Mouse (Mus musculus): ENCODE measurements around the gene Fto.

Fto gene

GRCm38 (mm10) chr8:91324916-91325315 is 11.6 kb downstream of the Fto start:
- DNase-seq = no peak

- no peak for DNase-seq
Measured at GRCm38 (mm10) chr8:91326018-91326417, 12.7 kb downstream of the Fto start.

- DNase-seq = no peak
Measured at GRCm38 (mm10) chr8:91326946-91327345, 13.6 kb downstream of the Fto start.

- DNase-seq = no peak
Measured at GRCm38 (mm10) chr8:91327471-91328205, 14.3 kb downstream of the Fto start.

- DNase-seq = no peak
Measured at GRCm38 (mm10) chr8:91329056-91329455, 15.7 kb downstream of the Fto start.

GRCm38 (mm10) chr8:91329461-91329850 is 16.1 kb downstream of the Fto start:
- no peak for DNase-seq

- no peak for DNase-seq
Measured at GRCm38 (mm10) chr8:91338389-91339154, 25.2 kb downstream of the Fto start.

- DNase-seq = no peak
Measured at GRCm38 (mm10) chr8:91339651-91340050, 26.3 kb downstream of the Fto start.

GRCm38 (mm10) chr8:91340746-91341145 is 27.4 kb downstream of the Fto start:
- no peak for DNase-seq

- DNase-seq = no peak
Measured at GRCm38 (mm10) chr8:91342196-91342595, 28.9 kb downstream of the Fto start.

- no peak for DNase-seq
Measured at GRCm38 (mm10) chr8:91342798-91343197, 29.5 kb downstream of the Fto start.

- DNase-seq = no peak
Measured at GRCm38 (mm10) chr8:91344659-91345058, 31.3 kb downstream of the Fto start.

- DNase-seq = no peak
Measured at GRCm38 (mm10) chr8:91347146-91347545, 33.8 kb downstream of the Fto start.

GRCm38 (mm10) chr8:91347595-91347994 is 34.3 kb downstream of the Fto start:
- no peak for DNase-seq

GRCm38 (mm10) chr8:91349816-91350215 is 36.5 kb downstream of the Fto start:
- DNase-seq = no peak

- DNase-seq = no peak
Measured at GRCm38 (mm10) chr8:91350628-91351027, 37.3 kb downstream of the Fto start.

GRCm38 (mm10) chr8:91352598-91352997 is 39.3 kb downstream of the Fto start:
- no peak for DNase-seq

GRCm38 (mm10) chr8:91353062-91353461 is 39.7 kb downstream of the Fto start:
- no peak for DNase-seq

GRCm38 (mm10) chr8:91353907-91354306 is 40.6 kb downstream of the Fto start:
- DNase-seq = no peak

- DNase-seq = no peak
Measured at GRCm38 (mm10) chr8:91355301-91355905, 42.1 kb downstream of the Fto start.

GRCm38 (mm10) chr8:91355956-91356699 is 42.8 kb downstream of the Fto start:
- DNase-seq = no peak

- no peak for DNase-seq
Measured at GRCm38 (mm10) chr8:91357493-91358014, 44.2 kb downstream of the Fto start.

- no peak for DNase-seq
Measured at GRCm38 (mm10) chr8:91358016-91358415, 44.7 kb downstream of the Fto start.

All from cerebellum, adult 8-10 months (tissue).